In genomic region chr3:40846473-40846956, GRCm38 (mm10) we compare ENCODE assay signal across 7 mouse cellular contexts. TPM values are rescaled to one million over a fixed set of nuclear protein-coding genes. Genes with fewer than 3 reads are reported as not detected.
DNase-seq lines count a peak whose midpoint lies in the region; ATAC-seq lines count a peak whose summit lies in the region.
"Not testable (repeated sequence)": the region's sequence is repeated elsewhere in the genome, so short reads cannot be mapped to it uniquely, and the experiment has no call there.

Gene Mfsd8 (minus strand): TSS chr3:40846886.

- H3K27ac ChIP-seq in intestine, embryonic 15.5 days = peak within 1 kb of the TSS; percentile 68
- peak within 1 kb of the TSS; percentile 83 for H3K27ac ChIP-seq in midbrain, embryonic 10.5 days (replicated peaks)

- not testable (repeated sequence) for H3K9me3 ChIP-seq in intestine, embryonic 15.5 days; midbrain, embryonic 10.5 days (replicated peaks)

- peak within 1 kb of the TSS; percentile 51 for H3K4me3 ChIP-seq in intestine, embryonic 15.5 days (replicated peaks)
- peak within 1 kb of the TSS; percentile 59 for H3K4me3 ChIP-seq in midbrain, embryonic 10.5 days

- peak; percentile 97 for DNase-seq in adrenal gland, adult 2 months
- DNase-seq in embryo, embryonic 11.5 days (ENCODE audit: low read depth, low spot score) = peak; percentile 92
- peak; percentile 92 to 94 for DNase-seq in gastrocnemius, postnatal 36 days
- peak; percentile 95 to 98 for DNase-seq in left cerebral cortex, postnatal 25 days (ENCODE audit: low spot score in 2 of 2)
- DNase-seq in midbrain, embryonic 10.5 days (ENCODE audit: low spot score) = peak; percentile 98
- peak; percentile 89 for DNase-seq in right cerebral cortex, postnatal 4 days

- not testable (repeated sequence) for H3K4me1 ChIP-seq in intestine, embryonic 15.5 days (replicated peaks); midbrain, embryonic 10.5 days

- not testable (repeated sequence) for H3K36me3 ChIP-seq in intestine, embryonic 15.5 days; midbrain, embryonic 10.5 days

- intact Hi-C loops in gastrocnemius, postnatal 36 days (cut with DNase I); left cerebral cortex, postnatal 25 days (cut with DNase I): not testable (repeated sequence)

- WGBS in intestine, embryonic 15.5 days = under 1% methylated on average over 39 of the region's 39 CpGs
- WGBS in midbrain, embryonic 10.5 days = under 1% methylated on average over 39 of the region's 39 CpGs

- not testable (repeated sequence) for H3K27me3 ChIP-seq in intestine, embryonic 15.5 days (replicated peaks); midbrain, embryonic 10.5 days (ENCODE audit: low read depth, poor library complexity, severe bottlenecking)

- peak within 1 kb of the TSS; percentile 79 for H3K4me2 ChIP-seq in intestine, embryonic 15.5 days (replicated peaks)

- peak within 1 kb of the TSS; percentile 45 for H3K9ac ChIP-seq in intestine, embryonic 15.5 days

- ATAC-seq in intestine, embryonic 15.5 days = peak; percentile 99

RNA-seq across cellular contexts. Expression of gene Mfsd8, which starts in this region (rescaled TPM):
- 10 to 100 TPM; 16.9 to 25.5 TPM for total RNA-seq in adrenal gland, adult 2 months (2021)
- 1.9 and 2.2 TPM in 2 replicates for polyA plus RNA-seq in adrenal gland, adult 2 months (2012; rRNA removed)
- total RNA-seq in gastrocnemius, postnatal 36 days (2021) = 10 to 100 TPM; 12.9 to 16.6 TPM
- 5.2 and 6.1 TPM in 2 replicates for polyA plus RNA-seq in intestine, embryonic 15.5 days (2015; fragmentation: Nextera tagmentation; extraction: Ambion mirVana)
- total RNA-seq in left cerebral cortex, postnatal 25 days (2021) = 10 to 100 TPM; 19.0 to 20.0 TPM
- 6.6 and 7.7 TPM in 2 replicates for polyA plus RNA-seq in midbrain, embryonic 10.5 days (2016; fragmentation: Nextera tagmentation; extraction: Ambion mirVana)

Comparison
In these comparisons a context has a peak if more than half of its experiments do, and no peak if none do; other contexts are left out.
1. Peak in every context shown above with its lines: DNase-seq, ATAC-seq, H3K4me3 ChIP-seq and H3K27ac ChIP-seq.